8 mouse cellular contexts compared by ENCODE assay signal in genomic region chr1:93636211-93636897, GRCm38 (mm10). TPM values are rescaled to one million over a fixed set of nuclear protein-coding genes. Genes with fewer than 3 reads are reported as not detected.
A peak's percentile ranks its signal among the peaks of the same experiment; 100 is the strongest.
DNase-seq lines count a peak whose midpoint lies in the region; ATAC-seq and TF ChIP-seq lines count a peak whose summit lies in the region.

No protein-coding gene starts in this region.

- H3K36me3 ChIP-seq in embryonic facial prominence, embryonic 15.5 days: 0 out of 2 replicates have a peak, but pooled peaks cover 7% of the 10 kb centered on the region
- 0 out of 2 replicates have a peak, but pooled peaks cover 11% of the 10 kb centered on the region for H3K36me3 ChIP-seq in limb, embryonic 14.5 days (ENCODE audit: control insufficient read depth, insufficient read depth, low read length)
- peaks cover 3% of the 10 kb centered on the region; the same call in 1 of the 2 replicates for H3K36me3 ChIP-seq in stomach, embryonic 16.5 days (ENCODE audit: control insufficient read depth, insufficient read depth, low read length)

- TF ChIP-seq CTCF in gastrocnemius, adult 2 months (IDR thresholded peaks at IDR 0.05): peak; percentile 38

- WGBS in embryonic facial prominence, embryonic 15.5 days: 30% methylated on average over 7 of the region's 7 CpGs
- 34% methylated on average over 7 of the region's 7 CpGs for WGBS in limb, embryonic 14.5 days
- 26% methylated on average over 7 of the region's 7 CpGs for WGBS in stomach, embryonic 16.5 days

- no peaks in the 10 kb centered on the region for H3K9me3 ChIP-seq in embryonic facial prominence, embryonic 15.5 days (replicated peaks)
- no peaks in the 10 kb centered on the region for H3K9me3 ChIP-seq in limb, embryonic 14.5 days (ENCODE audit: control insufficient read depth, low read length)
- no peaks in the 10 kb centered on the region for H3K9me3 ChIP-seq in stomach, embryonic 16.5 days (replicated peaks; ENCODE audit: control insufficient read depth, low read length)

- TF ChIP-seq POLR2A in limb, embryonic 14.5 days (IDR thresholded peaks at IDR 0.05; ENCODE audit: borderline replicate concordance, extremely low read depth, insufficient read depth, insufficient read length): no peak

- H3K27ac ChIP-seq in gastrocnemius, adult 2 months: peak overlapping the region; percentile 98
- H3K27ac ChIP-seq in embryonic facial prominence, embryonic 15.5 days (replicated peaks): peak overlapping the region; percentile 85
- H3K27ac ChIP-seq in limb, embryonic 14.5 days (replicated peaks; ENCODE audit: low read depth, low read length): peak overlapping the region; percentile 61
- H3K27ac ChIP-seq in stomach, embryonic 16.5 days (ENCODE audit: low read length): peak overlapping the region; percentile 85

- H3K4me1 ChIP-seq in embryonic facial prominence, embryonic 15.5 days: peaks cover 23% of the 10 kb centered on the region
- H3K4me1 ChIP-seq in limb, embryonic 14.5 days (ENCODE audit: control insufficient read depth, insufficient read depth, low read length): peaks cover 7% of the 10 kb centered on the region
- peaks cover 14% of the 10 kb centered on the region for H3K4me1 ChIP-seq in stomach, embryonic 16.5 days (ENCODE audit: control insufficient read depth, insufficient read depth, low read length)

- no peaks in the 10 kb centered on the region for H3K27me3 ChIP-seq in embryonic facial prominence, embryonic 15.5 days
- H3K27me3 ChIP-seq in limb, embryonic 14.5 days (ENCODE audit: control insufficient read depth, insufficient read depth, low read length): no peaks in the 10 kb centered on the region
- no peaks in the 10 kb centered on the region for H3K27me3 ChIP-seq in stomach, embryonic 16.5 days (ENCODE audit: control insufficient read depth, insufficient read depth, low read length)

- intact Hi-C loops in gastrocnemius, adult 2 months (cut with DNase I): loop anchor here (5.0 kb wide), 1 partner anchor 116 kb away; the partner anchor contains the start of genes Atg4b and Thap4

- no peak for ATAC-seq in embryonic facial prominence, embryonic 15.5 days (ENCODE audit: insufficient number of reproducible peaks, low FRiP score, low TSS enrichment, low read depth)
- ATAC-seq in limb, embryonic 14.5 days (ENCODE audit: low FRiP score, low read depth): 0 out of 2 replicates have a peak, but pooled peaks have one; percentile 11
- ATAC-seq in stomach, embryonic 16.5 days (ENCODE audit: insufficient read depth, low FRiP score): no peak; the same call in 1 of the 2 replicates
- ATAC-seq in inflammation-experienced regulatory T-cells, adult 6 months: no peak

- H3K4me3 ChIP-seq in gastrocnemius, adult 2 months: peak overlapping the region; percentile 86
- H3K4me3 ChIP-seq in embryonic facial prominence, embryonic 15.5 days (replicated peaks): peak overlapping the region; percentile 100
- H3K4me3 ChIP-seq in limb, embryonic 14.5 days (replicated peaks; ENCODE audit: low read length): peak overlapping the region; percentile 97
- H3K4me3 ChIP-seq in stomach, embryonic 16.5 days (replicated peaks; ENCODE audit: low read length): peak overlapping the region; percentile 98

- peak overlapping the region; percentile 75 for H3K4me2 ChIP-seq in embryonic facial prominence, embryonic 15.5 days (replicated peaks)
- H3K4me2 ChIP-seq in limb, embryonic 14.5 days (replicated peaks; ENCODE audit: low read depth, low read length, severe bottlenecking): peak overlapping the region; percentile 63
- H3K4me2 ChIP-seq in stomach, embryonic 16.5 days (ENCODE audit: low read depth, low read length): peak overlapping the region; percentile 95

- H3K9ac ChIP-seq in embryonic facial prominence, embryonic 15.5 days: peak overlapping the region; percentile 47
- peak overlapping the region; percentile 45 for H3K9ac ChIP-seq in limb, embryonic 14.5 days (ENCODE audit: low read depth, low read length, severe bottlenecking)
- peak overlapping the region; percentile 81 for H3K9ac ChIP-seq in stomach, embryonic 16.5 days (ENCODE audit: low read length)

- DNase-seq in gastrocnemius, adult 2 months: no peak
- no peak for DNase-seq in gastrocnemius, adult 8-10 months (ENCODE audit: low spot score in 2 of 2)
- DNase-seq in A20 (ENCODE audit: low read depth, low spot score): peak; percentile 9
- peak; percentile 59 for DNase-seq in limb, embryonic 14.5 days (ENCODE audit: low spot score)
- DNase-seq in layer of hippocampus, adult 11-12 months (ENCODE audit: low spot score): no peak

RNA-seq across cellular contexts. Expression of gene Stk25, which starts 22.1 kb away (rescaled TPM):
- 10 to 100 TPM; 90.1 to 90.5 TPM for total RNA-seq in gastrocnemius, adult 2 months (2021)
- total RNA-seq in gastrocnemius, adult 8-10 months (2022): 100 to 1,000 TPM in 2 of 4 experiments, 10 to 100 TPM in 2; 89.9 to 104 (median 96.5) TPM
- polyA plus RNA-seq in embryonic facial prominence, embryonic 15.5 days (2015; fragmentation: Nextera tagmentation; extraction: Ambion mirVana): 185 and 200 TPM in 2 replicates
- polyA plus RNA-seq in limb, embryonic 14.5 days (2012; rRNA removed): 248 and 275 TPM in 2 replicates
- 204 and 217 TPM in 2 replicates for polyA plus RNA-seq in limb, embryonic 14.5 days (2014; fragmentation: Nextera tagmentation; extraction: Ambion mirVana)
- polyA plus RNA-seq in stomach, embryonic 16.5 days (2015; fragmentation: Nextera tagmentation; extraction: Ambion mirVana): 135 and 142 TPM in 2 replicates
- 10 to 100 TPM; 30.5 to 33.7 (median 32.4) TPM for polyA plus RNA-seq in inflammation-experienced regulatory T-cells, adult 6 months (2017; shearing (Covaris generic))

RNA-seq across cellular contexts. Expression of gene Bok, which starts 49.1 kb away (rescaled TPM):
- total RNA-seq in gastrocnemius, adult 2 months (2021): 1 to 10 TPM in 1 of 2 experiments, under 1 TPM in 1; 0.59 to 1.1 TPM
- total RNA-seq in gastrocnemius, adult 8-10 months (2022): 1 to 10 TPM in 3 of 4 experiments, under 1 TPM in 1; 0.41 to 1.2 (median 1.0) TPM
- 61.3 and 63.4 TPM in 2 replicates for polyA plus RNA-seq in embryonic facial prominence, embryonic 15.5 days (2015; fragmentation: Nextera tagmentation; extraction: Ambion mirVana)
- 19.2 and 24.6 TPM in 2 replicates for polyA plus RNA-seq in limb, embryonic 14.5 days (2012; rRNA removed)
- 31.6 and 34.9 TPM in 2 replicates for polyA plus RNA-seq in limb, embryonic 14.5 days (2014; fragmentation: Nextera tagmentation; extraction: Ambion mirVana)
- polyA plus RNA-seq in stomach, embryonic 16.5 days (2015; fragmentation: Nextera tagmentation; extraction: Ambion mirVana): 64.5 and 66.8 TPM in 2 replicates
- not detected for polyA plus RNA-seq in inflammation-experienced regulatory T-cells, adult 6 months (2017; shearing (Covaris generic))

Comparison
In these comparisons a context has a peak if more than half of its experiments do, and no peak if none do; other contexts are left out.
1. DNase-seq: peak in A20 (single experiment) and limb, embryonic 14.5 days (single experiment); none in gastrocnemius, adult 2 months (single experiment), gastrocnemius, adult 8-10 months (0 of 2) and layer of hippocampus, adult 11-12 months (single experiment).
2. RNA of gene Bok, which starts 49.1 kb away (polyA plus RNA-seq): 64.5 to 66.8 TPM in stomach, embryonic 16.5 days, 61.3 to 63.4 TPM in embryonic facial prominence, embryonic 15.5 days and 19.2 to 34.9 TPM in limb, embryonic 14.5 days; not detected in inflammation-experienced regulatory T-cells, adult 6 months; every median in the first group is over 10 times any median in the second.
3. Peak in every context shown above with its lines, with median percentiles within 50 percentile points of each other: H3K27ac ChIP-seq, H3K4me3 ChIP-seq, H3K4me2 ChIP-seq and H3K9ac ChIP-seq.